19 mouse cellular contexts compared by ENCODE assay signal in genomic region chr14:73533755-73534465, GRCm38 (mm10). TPM values are rescaled to one million over a fixed set of nuclear protein-coding genes. Genes with fewer than 3 reads are reported as not detected.
DNase-seq lines count a peak whose midpoint lies in the region; ATAC-seq and TF ChIP-seq lines count a peak whose summit lies in the region.
"Had no signal": no experiment of that assay in that cellular context is flagged by ENCODE, and none has a peak within 500 bp of the region (broad histone marks: within the 10 kb centered on the region; RNA-seq: fewer than 3 reads in every experiment).

No protein-coding gene starts in this region.

- in situ Hi-C loops in ES-E14 (cut with MboI; ENCODE audit: low sequenced_read_pairs in 2 of 2, unreplicated experiment in 2 of 2): no loop called here

- 67% methylated on average over 6 of the region's 6 CpGs for WGBS in forebrain, embryonic 14.5 days
- WGBS in forebrain, embryonic 11.5 days: 80% methylated on average over 6 of the region's 6 CpGs
- 69% methylated on average over 6 of the region's 6 CpGs for WGBS in midbrain, embryonic 14.5 days
- 79% methylated on average over 6 of the region's 6 CpGs for WGBS in midbrain, embryonic 10.5 days

- no peak for ATAC-seq in forebrain, embryonic 14.5 days
- ATAC-seq in forebrain, embryonic 11.5 days (replicated peaks; ENCODE audit: low FRiP score): no peak
- no peak for ATAC-seq in midbrain, embryonic 14.5 days (ENCODE audit: low FRiP score, low TSS enrichment)
- ATAC-seq: intestine, embryonic 16.5 days had no signal

- no peaks in the 10 kb centered on the region for H3K36me3 ChIP-seq in forebrain, embryonic 14.5 days (ENCODE audit: control insufficient read depth, insufficient read depth, low read length)
- H3K36me3 ChIP-seq in forebrain, embryonic 11.5 days (ENCODE audit: control insufficient read depth, insufficient read depth, low read length): no peaks in the 10 kb centered on the region
- no peaks in the 10 kb centered on the region for H3K36me3 ChIP-seq in midbrain, embryonic 14.5 days (ENCODE audit: control insufficient read depth, insufficient read depth, low read length)
- H3K36me3 ChIP-seq in midbrain, embryonic 10.5 days: no peaks in the 10 kb centered on the region
- H3K36me3 ChIP-seq in ES-E14 (ENCODE audit: control insufficient read depth, insufficient read depth, low read length, poor library complexity, severe bottlenecking): no peaks in the 10 kb centered on the region
- H3K36me3 ChIP-seq: embryonic facial prominence, embryonic 15.5 days; forebrain, embryonic 10.5 days; heart, embryonic 12.5 days had no signal

- no peak overlapping the region for H3K4me2 ChIP-seq in forebrain, embryonic 14.5 days (ENCODE audit: low read length)
- H3K4me2 ChIP-seq in forebrain, embryonic 11.5 days (ENCODE audit: low read depth, low read length, severe bottlenecking): no peak overlapping the region
- no peak overlapping the region for H3K4me2 ChIP-seq in midbrain, embryonic 14.5 days (ENCODE audit: low read length)
- H3K4me2 ChIP-seq: embryonic facial prominence, embryonic 15.5 days; heart, embryonic 12.5 days had no signal

- H3K27me3 ChIP-seq in forebrain, embryonic 14.5 days (replicated peaks; ENCODE audit: control insufficient read depth, insufficient read depth, low read length): no peaks in the 10 kb centered on the region
- no peaks in the 10 kb centered on the region for H3K27me3 ChIP-seq in forebrain, embryonic 11.5 days (ENCODE audit: control insufficient read depth, insufficient read depth, low read length)
- no peaks in the 10 kb centered on the region for H3K27me3 ChIP-seq in midbrain, embryonic 14.5 days (ENCODE audit: control insufficient read depth, insufficient read depth, low read length)
- no peaks in the 10 kb centered on the region for H3K27me3 ChIP-seq in midbrain, embryonic 10.5 days (ENCODE audit: low read depth, poor library complexity, severe bottlenecking)
- H3K27me3 ChIP-seq: embryonic facial prominence, embryonic 15.5 days had no signal

- no peaks in the 10 kb centered on the region for H3K4me1 ChIP-seq in forebrain, embryonic 14.5 days (ENCODE audit: control insufficient read depth, insufficient read depth, low read length)
- no peaks in the 10 kb centered on the region for H3K4me1 ChIP-seq in forebrain, embryonic 11.5 days (replicated peaks; ENCODE audit: control insufficient read depth, insufficient read depth, low read length)
- H3K4me1 ChIP-seq in midbrain, embryonic 14.5 days (ENCODE audit: control insufficient read depth, insufficient read depth, low read length): no peaks in the 10 kb centered on the region
- H3K4me1 ChIP-seq in midbrain, embryonic 10.5 days: no peaks in the 10 kb centered on the region
- no peaks in the 10 kb centered on the region for H3K4me1 ChIP-seq in ES-E14 (ENCODE audit: control insufficient read depth in 2 of 2, insufficient read depth in 2 of 2, low read length in 2 of 2, poor library complexity in 1 of 2)
- H3K4me1 ChIP-seq: embryonic facial prominence, embryonic 15.5 days; forebrain, embryonic 10.5 days; heart, embryonic 12.5 days had no signal

- no peak overlapping the region for H3K9ac ChIP-seq in forebrain, embryonic 14.5 days (ENCODE audit: low read length)
- H3K9ac ChIP-seq in forebrain, embryonic 11.5 days (ENCODE audit: low read length): no peak overlapping the region
- H3K9ac ChIP-seq in midbrain, embryonic 14.5 days (replicated peaks; ENCODE audit: low read length): no peak overlapping the region
- H3K9ac ChIP-seq in ES-E14 (ENCODE audit: insufficient read depth, low read depth, low read length, poor library complexity, severe bottlenecking): no peak overlapping the region
- H3K9ac ChIP-seq: embryonic facial prominence, embryonic 15.5 days; heart, embryonic 12.5 days had no signal

- DNase-seq in forebrain, embryonic 14.5 days (ENCODE audit: low spot score): peak; percentile 9
- DNase-seq in forebrain, embryonic 11.5 days (ENCODE audit: low spot score): no peak
- DNase-seq in midbrain, embryonic 14.5 days: peak; percentile 22
- no peak for DNase-seq in midbrain, embryonic 10.5 days (ENCODE audit: low spot score)
- no peak for DNase-seq in ES-E14 (ENCODE audit: low read depth, low spot score)
- DNase-seq in induced T-regulatory cell, adult 2 months (ENCODE audit: low read depth): peak; percentile 18
- DNase-seq in layer of hippocampus, adult 18-20 months (ENCODE audit: low spot score in 2 of 2): no peak
- DNase-seq: adrenal gland, adult 8-10 months; adrenal gland, postnatal 36 days; cerebellum, adult 18-20 months; cerebellum, adult 9-11 months; cerebellum, postnatal 36 days; gastrocnemius, adult 2 months; gastrocnemius, postnatal 25 days had no signal

- no peak overlapping the region for H3K4me3 ChIP-seq in forebrain, embryonic 14.5 days (ENCODE audit: low read depth, low read length)
- H3K4me3 ChIP-seq in forebrain, embryonic 11.5 days (ENCODE audit: low read depth, low read length): no peak overlapping the region
- H3K4me3 ChIP-seq in midbrain, embryonic 14.5 days (replicated peaks; ENCODE audit: low read depth, low read length): no peak overlapping the region
- no peak overlapping the region for H3K4me3 ChIP-seq in midbrain, embryonic 10.5 days
- no peak overlapping the region for H3K4me3 ChIP-seq in ES-E14 (ENCODE audit: insufficient read depth in 1 of 2, low read depth in 1 of 2, low read length in 2 of 2, poor library complexity in 1 of 2, severe bottlenecking in 1 of 2)
- H3K4me3 ChIP-seq: embryonic facial prominence, embryonic 15.5 days; erythroblast, embryonic 14.5 days; forebrain, embryonic 10.5 days; gastrocnemius, adult 2 months; heart, embryonic 12.5 days had no signal

- no peaks in the 10 kb centered on the region for H3K9me3 ChIP-seq in forebrain, embryonic 14.5 days (replicated peaks; ENCODE audit: control insufficient read depth, low read length)
- H3K9me3 ChIP-seq in forebrain, embryonic 11.5 days (ENCODE audit: control insufficient read depth, low read length): no peaks in the 10 kb centered on the region
- no peaks in the 10 kb centered on the region for H3K9me3 ChIP-seq in midbrain, embryonic 14.5 days (ENCODE audit: control insufficient read depth, low read length)
- H3K9me3 ChIP-seq in midbrain, embryonic 10.5 days (replicated peaks): no peaks in the 10 kb centered on the region
- H3K9me3 ChIP-seq in ES-E14 (ENCODE audit: control insufficient read depth, insufficient read depth, low read depth, low read length): no peaks in the 10 kb centered on the region
- H3K9me3 ChIP-seq: embryonic facial prominence, embryonic 15.5 days; forebrain, embryonic 10.5 days had no signal

- H3K27ac ChIP-seq in forebrain, embryonic 14.5 days (ENCODE audit: low read depth, low read length): no peak overlapping the region
- no peak overlapping the region for H3K27ac ChIP-seq in forebrain, embryonic 11.5 days (ENCODE audit: low read depth, low read length)
- no peak overlapping the region for H3K27ac ChIP-seq in midbrain, embryonic 14.5 days (replicated peaks; ENCODE audit: low read depth, low read length)
- no peak overlapping the region for H3K27ac ChIP-seq in midbrain, embryonic 10.5 days (replicated peaks)
- no peak overlapping the region for H3K27ac ChIP-seq in ES-E14 (ENCODE audit: insufficient read depth, low read depth, low read length, poor library complexity, severe bottlenecking)
- H3K27ac ChIP-seq: embryonic facial prominence, embryonic 15.5 days; forebrain, embryonic 10.5 days; gastrocnemius, adult 2 months had no signal

TF ChIP-seq in ES-E14, 5 proteins besides CTCF, POLR2A, EP300 and RAD21:
- no peak for TF ChIP-seq CHD2 (IDR thresholded peaks at IDR 0.05; ENCODE audit: low read depth, low read length)
- no peak for TF ChIP-seq ZNF384 (IDR thresholded peaks at IDR 0.05; ENCODE audit: low read depth, low read length)
- TF ChIP-seq MAFK (IDR thresholded peaks at IDR 0.05; ENCODE audit: insufficient read depth, low read depth, low read length): peak; percentile 58
- TF ChIP-seq ZC3H11A (IDR thresholded peaks at IDR 0.05; ENCODE audit: borderline replicate concordance, low read depth, low read length): no peak
- no peak for TF ChIP-seq HCFC1 (IDR thresholded peaks at IDR 0.05; ENCODE audit: borderline replicate concordance, insufficient read depth, low read length)

RNA-seq across cellular contexts. Expression of gene Sucla2, which starts 8.8 kb away (rescaled TPM):
- polyA plus RNA-seq in forebrain, embryonic 14.5 days (2014; fragmentation: Nextera tagmentation; extraction: Ambion mirVana): 111 and 122 TPM in 2 replicates
- polyA plus RNA-seq in forebrain, embryonic 11.5 days (2014; fragmentation: Nextera tagmentation; extraction: Ambion mirVana): 111 and 115 TPM in 2 replicates
- 118 and 127 TPM in 2 replicates for polyA plus RNA-seq in midbrain, embryonic 14.5 days (2014; fragmentation: Nextera tagmentation; extraction: Ambion mirVana)
- polyA plus RNA-seq in midbrain, embryonic 10.5 days (2016; fragmentation: Nextera tagmentation; extraction: Ambion mirVana): 104 and 109 TPM in 2 replicates
- 35.0 and 42.7 TPM in 2 replicates for total RNA-seq in ES-E14 (2012; rRNA removed)
- 100 to 1,000 TPM; 150 to 153 TPM for total RNA-seq in layer of hippocampus, adult 18-20 months (2021)

RNA-seq across cellular contexts. Expression of gene Nudt15, which starts 14.1 kb away (rescaled TPM):
- polyA plus RNA-seq in forebrain, embryonic 14.5 days (2014; fragmentation: Nextera tagmentation; extraction: Ambion mirVana): 8.2 and 9.1 TPM in 2 replicates
- 11.1 and 12.2 TPM in 2 replicates for polyA plus RNA-seq in forebrain, embryonic 11.5 days (2014; fragmentation: Nextera tagmentation; extraction: Ambion mirVana)
- polyA plus RNA-seq in midbrain, embryonic 14.5 days (2014; fragmentation: Nextera tagmentation; extraction: Ambion mirVana): 8.6 and 10.8 TPM in 2 replicates
- polyA plus RNA-seq in midbrain, embryonic 10.5 days (2016; fragmentation: Nextera tagmentation; extraction: Ambion mirVana): 10.3 and 10.6 TPM in 2 replicates
- 2.0 and 2.3 TPM in 2 replicates for total RNA-seq in ES-E14 (2012; rRNA removed)
- 1 to 10 TPM; 6.2 to 6.3 TPM for total RNA-seq in layer of hippocampus, adult 18-20 months (2021)

RNA-seq across cellular contexts. Expression of gene Med4, which starts 24.1 kb away (rescaled TPM):
- 99.3 and 100.0 TPM in 2 replicates for polyA plus RNA-seq in forebrain, embryonic 14.5 days (2014; fragmentation: Nextera tagmentation; extraction: Ambion mirVana)
- polyA plus RNA-seq in forebrain, embryonic 11.5 days (2014; fragmentation: Nextera tagmentation; extraction: Ambion mirVana): 112 and 116 TPM in 2 replicates
- 85.1 and 85.2 TPM in 2 replicates for polyA plus RNA-seq in midbrain, embryonic 14.5 days (2014; fragmentation: Nextera tagmentation; extraction: Ambion mirVana)
- polyA plus RNA-seq in midbrain, embryonic 10.5 days (2016; fragmentation: Nextera tagmentation; extraction: Ambion mirVana): 114 TPM in 2 replicates
- total RNA-seq in ES-E14 (2012; rRNA removed): 31.7 and 41.2 TPM in 2 replicates
- 10 to 100 TPM; 30.4 to 36.9 TPM for total RNA-seq in layer of hippocampus, adult 18-20 months (2021)

Comparison
In these comparisons a context has a peak if more than half of its experiments do, and no peak if none do; other contexts are left out.
1. DNase-seq: peak in forebrain, embryonic 14.5 days (single experiment), midbrain, embryonic 14.5 days (single experiment) and induced T-regulatory cell, adult 2 months (single experiment); none in forebrain, embryonic 11.5 days (single experiment), midbrain, embryonic 10.5 days (single experiment), ES-E14 (single experiment) and layer of hippocampus, adult 18-20 months (0 of 2).